Mouse (Mus musculus) liver, adult 2 months (tissue): ENCODE data around the gene Ampd1.

Experiments used
- CTCF ChIP-seq: fragments of 200-500 bp; IDR thresholded peaks from 2 replicates; pipeline ENCODE4 v1.5.1; 2011; ENCODE audit warnings: low read depth, low read length, control low read depth
- POLR2A ChIP-seq: fragments of 200-500 bp; IDR thresholded peaks from 2 replicates; pipeline ENCODE4 v1.6.1; 2011; ENCODE audit warnings: low read length, control low read depth; ENCODE audit not compliant: insufficient read depth; ENCODE audit errors: extremely low read depth

- no peak for TF ChIP-seq CTCF
- TF ChIP-seq POLR2A: no peak
Observed at GRCm38 (mm10) chr3:103126138-103126537, 52.3 kb downstream of the Ampd1 start.
